Mouse (Mus musculus) E14TG2a.4 (cell line): ENCODE measurements at regions not wholly inside any gene's neighbourhood (a gene's known extent, or its start where the extent isn't known, plus 50 kb on each side); places are given as distances from the start of the nearest gene placed in this dataset.

Source experiments
- CTCF ChIP-seq: conservative IDR thresholded peaks from 2 replicates; pipeline ENCODE4 v1.5.1; 2014; ENCODE audit warnings: low read length
- NANOG ChIP-seq: IDR thresholded peaks from 2 replicates; pipeline ENCODE4 v1.6.1; 2014; ENCODE audit warnings: borderline replicate concordance, low read length, mixed read lengths
- POU5F1 ChIP-seq: IDR thresholded peaks from 2 replicates; pipeline ENCODE4 v1.6.1; 2014; ENCODE audit warnings: low read length, borderline replicate concordance

DNA sequence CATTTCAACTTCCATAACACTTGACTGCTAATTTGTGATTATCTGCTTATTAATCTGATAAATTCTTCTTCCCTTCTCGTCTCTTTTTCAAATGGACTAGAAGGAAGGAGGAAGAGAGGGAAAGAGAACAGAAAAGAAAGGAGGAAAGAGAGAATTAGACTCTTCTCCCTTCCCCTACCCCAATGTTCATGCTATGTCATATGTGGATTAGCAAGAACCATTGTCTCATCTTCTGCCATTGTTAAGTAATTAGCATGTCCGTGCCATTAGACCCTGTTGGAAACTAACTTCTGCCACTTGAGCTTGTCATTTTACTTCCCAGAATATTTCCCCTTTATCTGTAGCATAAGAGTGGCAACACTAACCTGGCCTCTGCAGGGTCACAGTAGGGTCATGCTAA, 78.8 kb upstream of the Serbp1 start:
- no peak for TF ChIP-seq CTCF
- no peak for TF ChIP-seq POU5F1
- TF ChIP-seq NANOG, result no peak
